Comparison of ENCODE assay signal across 8 mouse cellular contexts in the genomic region with DNA sequence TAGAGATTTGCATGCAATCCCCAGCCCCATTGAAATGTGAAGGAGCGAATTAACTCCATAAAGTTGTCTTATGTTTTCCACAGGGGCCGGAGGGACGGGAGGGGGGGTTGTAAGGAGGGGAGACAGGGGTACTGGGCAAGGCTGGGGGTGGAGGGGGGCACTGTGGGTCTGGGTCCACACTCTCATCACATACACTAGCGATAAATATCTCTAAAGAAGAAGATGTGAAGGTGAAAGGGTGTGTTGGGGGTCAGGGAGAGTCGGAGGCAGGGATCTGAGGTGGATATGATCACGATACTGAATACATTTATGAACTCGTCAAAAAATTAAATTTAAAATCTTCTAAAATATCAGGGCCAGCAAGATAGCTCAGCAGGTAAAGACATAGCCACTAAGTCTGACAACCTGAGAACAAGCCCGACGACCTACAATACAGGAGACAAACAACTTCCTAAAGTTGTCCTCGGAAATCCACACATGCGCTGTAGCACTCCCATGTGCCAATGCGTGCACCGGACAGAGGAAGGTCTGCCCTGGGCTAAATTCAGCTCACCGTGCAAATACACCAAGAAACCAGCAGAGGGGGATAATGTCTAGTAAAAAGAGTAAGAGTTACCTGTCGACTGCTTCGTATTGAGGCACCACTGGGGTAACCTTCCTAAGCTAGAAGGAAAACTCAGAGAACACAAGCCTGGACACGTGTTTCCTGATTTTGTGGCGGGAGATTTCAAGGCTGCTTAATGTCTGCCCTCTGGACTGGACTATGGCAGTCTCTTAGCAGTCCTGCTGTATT.
A peak's percentile ranks its signal among the peaks of the same experiment; 100 is the strongest.
DNase-seq lines count a peak whose midpoint lies in the region; ATAC-seq and TF ChIP-seq lines count a peak whose summit lies in the region.

No protein-coding gene starts in this region.

- H3K27me3 ChIP-seq in C2C12 (ENCODE audit: control insufficient read depth, insufficient read depth, insufficient read length), result no peaks in the 10 kb centered on the region
- H3K27me3 ChIP-seq in heart, embryonic 12.5 days (replicated peaks), result no peaks in the 10 kb centered on the region
- H3K27me3 ChIP-seq in kidney, postnatal 0 days (ENCODE audit: insufficient read depth, low read length), result no peaks in the 10 kb centered on the region
- no peaks in the 10 kb centered on the region for H3K27me3 ChIP-seq in liver, embryonic 11.5 days (replicated peaks; ENCODE audit: control insufficient read depth, insufficient read depth, low read length)
- no peaks in the 10 kb centered on the region for H3K27me3 ChIP-seq in stomach, embryonic 14.5 days (ENCODE audit: control insufficient read depth, insufficient read depth, low read length)

- no peak overlapping the region for H3K4me3 ChIP-seq in C2C12 (ENCODE audit: insufficient read depth, poor library complexity, severe bottlenecking)
- H3K4me3 ChIP-seq in bone marrow macrophage, adult 2 months (ENCODE audit: insufficient read depth, low read length), result peak overlapping the region; percentile 30; the same call in 1 of the 2 replicates
- peak overlapping the region; percentile 41 for H3K4me3 ChIP-seq in heart, embryonic 12.5 days
- peak overlapping the region; percentile 32 for H3K4me3 ChIP-seq in kidney, postnatal 0 days (replicated peaks; ENCODE audit: low read depth, low read length)
- peak overlapping the region; percentile 41 for H3K4me3 ChIP-seq in liver, embryonic 11.5 days (ENCODE audit: low read depth, low read length)
- H3K4me3 ChIP-seq in stomach, embryonic 14.5 days (ENCODE audit: low read depth, low read length), result peak overlapping the region; percentile 28

- DNase-seq in kidney, postnatal 0 days (ENCODE audit: low spot score), result peak; percentile 95
- peak; percentile 59 for DNase-seq in liver, embryonic 11.5 days (ENCODE audit: low spot score)
- peak; percentile 88 for DNase-seq in naive thymus-derived CD4-positive, alpha-beta T cell, adult 2 months (ENCODE audit: low read depth)

- H3K4me1 ChIP-seq in bone marrow macrophage, adult 2 months (ENCODE audit: control insufficient read depth, insufficient read depth, low read length), result no peaks in the 10 kb centered on the region
- H3K4me1 ChIP-seq in heart, embryonic 12.5 days (replicated peaks), result peaks cover 12% of the 10 kb centered on the region
- H3K4me1 ChIP-seq in kidney, postnatal 0 days (replicated peaks; ENCODE audit: insufficient read depth, low read length), result no peaks in the 10 kb centered on the region
- no peaks in the 10 kb centered on the region for H3K4me1 ChIP-seq in liver, embryonic 11.5 days (replicated peaks; ENCODE audit: control insufficient read depth, insufficient read depth, low read length)
- H3K4me1 ChIP-seq in stomach, embryonic 14.5 days (ENCODE audit: control insufficient read depth, insufficient read depth, low read length), result no peaks in the 10 kb centered on the region

- peak overlapping the region; percentile 70; the same call in 1 of the 2 replicates for H3K9ac ChIP-seq in heart, embryonic 12.5 days
- H3K9ac ChIP-seq in kidney, postnatal 0 days (ENCODE audit: low read depth, low read length), result peak overlapping the region; percentile 44; the same call in 1 of the 2 replicates
- peak overlapping the region; percentile 57 for H3K9ac ChIP-seq in liver, embryonic 11.5 days (ENCODE audit: low read depth, low read length)
- H3K9ac ChIP-seq in stomach, embryonic 14.5 days (replicated peaks; ENCODE audit: low read depth, low read length), result no peak overlapping the region; the same call in 1 of the 2 replicates

- no peaks in the 10 kb centered on the region for H3K9me3 ChIP-seq in heart, embryonic 12.5 days (replicated peaks)
- no peaks in the 10 kb centered on the region for H3K9me3 ChIP-seq in kidney, postnatal 0 days (replicated peaks; ENCODE audit: low read length)
- H3K9me3 ChIP-seq in liver, embryonic 11.5 days (ENCODE audit: control insufficient read depth, low read length), result no peaks in the 10 kb centered on the region
- H3K9me3 ChIP-seq in stomach, embryonic 14.5 days (ENCODE audit: control insufficient read depth, low read depth, low read length), result no peaks in the 10 kb centered on the region

- no peaks in the 10 kb centered on the region for H3K36me3 ChIP-seq in C2C12 (ENCODE audit: control insufficient read depth, insufficient read depth)
- no peaks in the 10 kb centered on the region for H3K36me3 ChIP-seq in heart, embryonic 12.5 days
- no peaks in the 10 kb centered on the region for H3K36me3 ChIP-seq in kidney, postnatal 0 days (ENCODE audit: insufficient read depth, low read length)
- H3K36me3 ChIP-seq in liver, embryonic 11.5 days (ENCODE audit: control insufficient read depth, insufficient read depth, low read length), result no peaks in the 10 kb centered on the region
- no peaks in the 10 kb centered on the region for H3K36me3 ChIP-seq in stomach, embryonic 14.5 days (ENCODE audit: control insufficient read depth, insufficient read depth, low read length)

- no peak for TF ChIP-seq POLR2A in bone marrow macrophage, adult 2 months (IDR thresholded peaks at IDR 0.05; ENCODE audit: borderline replicate concordance, low read depth, low read length)

- H3K4me2 ChIP-seq in heart, embryonic 12.5 days, result peak overlapping the region; percentile 78
- H3K4me2 ChIP-seq in kidney, postnatal 0 days (ENCODE audit: low read length), result peak overlapping the region; percentile 66
- peak overlapping the region; percentile 69 for H3K4me2 ChIP-seq in liver, embryonic 11.5 days
- peak overlapping the region; percentile 64 for H3K4me2 ChIP-seq in stomach, embryonic 14.5 days (replicated peaks; ENCODE audit: low read depth, low read length)

- no peak overlapping the region for H3K27ac ChIP-seq in bone marrow macrophage, adult 2 months (ENCODE audit: insufficient read depth, low read depth, low read length)
- peak overlapping the region; percentile 82 for H3K27ac ChIP-seq in heart, embryonic 12.5 days (ENCODE audit: poor library complexity, severe bottlenecking)
- no peak overlapping the region for H3K27ac ChIP-seq in kidney, postnatal 0 days
- no peak overlapping the region for H3K27ac ChIP-seq in liver, embryonic 11.5 days (ENCODE audit: low read depth, low read length)
- H3K27ac ChIP-seq in stomach, embryonic 14.5 days (ENCODE audit: low read length), result no peak overlapping the region

- ATAC-seq in erythroid progenitor cell, adult 5-6 weeks (replicated peaks; ENCODE audit: low FRiP score, poor library complexity, severe bottlenecking), result 0 out of 2 replicates have a peak, but pooled peaks have one; percentile 34
- ATAC-seq in heart, embryonic 12.5 days (ENCODE audit: insufficient number of reproducible peaks, low FRiP score), result peak; percentile 88
- peak; percentile 96 for ATAC-seq in kidney, postnatal 0 days (replicated peaks; ENCODE audit: low FRiP score, low read depth)
- ATAC-seq in liver, embryonic 11.5 days (replicated peaks; ENCODE audit: low FRiP score), result peak; percentile 93
- peak; percentile 92 for ATAC-seq in stomach, embryonic 14.5 days (ENCODE audit: insufficient number of reproducible peaks, insufficient read depth, low FRiP score, low read depth)

- TF ChIP-seq CTCF in C2C12 (IDR thresholded peaks at IDR 0.05; ENCODE audit: control insufficient read depth, insufficient read depth, insufficient read length), result peak; percentile 35
- TF ChIP-seq CTCF in bone marrow macrophage, adult 2 months (IDR thresholded peaks at IDR 0.05; ENCODE audit: low read depth, low read length), result peak; percentile 49; the same call in 1 of the 2 replicates
- peak; percentile 88 for TF ChIP-seq CTCF in kidney, postnatal 0 days (IDR thresholded peaks at IDR 0.05; ENCODE audit: low read depth)

- H3ac ChIP-seq in C2C12 (ENCODE audit: control insufficient read depth, insufficient read length, low read depth), result no peak overlapping the region

- 5% methylated on average over 18 of the region's 18 CpGs for WGBS in heart, embryonic 12.5 days
- WGBS in kidney, postnatal 0 days, result 6% methylated on average over 18 of the region's 18 CpGs
- WGBS in liver, embryonic 11.5 days, result 7% methylated on average over 18 of the region's 18 CpGs
- WGBS in stomach, embryonic 14.5 days, result 5% methylated on average over 18 of the region's 18 CpGs

- no peaks in the 10 kb centered on the region for H3K79me3 ChIP-seq in C2C12 (ENCODE audit: low read depth)

- no peaks in the 10 kb centered on the region for H3K79me2 ChIP-seq in C2C12 (ENCODE audit: control insufficient read depth, insufficient read depth)

TF ChIP-seq in C2C12, 6 proteins besides CTCF, POLR2A, EP300 and RAD21:
- TF ChIP-seq MAX (IDR thresholded peaks at IDR 0.05), result peak; percentile 60
- TF ChIP-seq FOSL1 (IDR thresholded peaks at IDR 0.05; ENCODE audit: insufficient read depth, low read length, poor library complexity, severe bottlenecking), result no peak

Comparison
In these comparisons a context has a peak if more than half of its experiments do, and no peak if none do; other contexts are left out.
1. CTCF ChIP-seq: peak in every context shown above with its lines; median percentile 88 in kidney, postnatal 0 days; 49 in bone marrow macrophage, adult 2 months; 35 in C2C12.
2. ATAC-seq: peak in every context shown above with its lines; median percentile 96 in kidney, postnatal 0 days; 93 in liver, embryonic 11.5 days; 92 in stomach, embryonic 14.5 days; 88 in heart, embryonic 12.5 days; 34 in erythroid progenitor cell, adult 5-6 weeks.